Mouse (Mus musculus): ENCODE data around the gene 6430548M08Rik.

Gene 6430548M08Rik

DNA sequence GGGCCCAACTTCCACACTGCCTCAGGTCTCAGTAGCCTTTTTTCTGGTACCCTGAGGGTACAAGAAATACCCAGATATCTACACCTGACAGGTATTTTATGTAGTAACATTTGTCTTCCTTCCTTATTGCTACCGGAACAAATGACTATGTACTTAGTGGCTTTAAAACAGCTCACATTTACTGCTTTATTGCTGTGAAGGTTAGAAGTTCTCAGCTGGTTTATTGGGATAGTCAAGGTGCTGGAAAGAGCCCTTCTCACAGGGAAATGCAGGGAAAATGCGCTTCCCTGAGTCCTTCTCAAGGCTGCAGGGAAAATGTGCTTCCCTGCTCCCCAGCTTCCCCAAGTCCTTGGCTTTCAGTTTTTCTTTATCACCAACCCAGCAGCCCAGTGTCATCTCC, 25.0 kb downstream of the 6430548M08Rik start:
- intact Hi-C loops (cut with DNase I) = no loop called here

DNA sequence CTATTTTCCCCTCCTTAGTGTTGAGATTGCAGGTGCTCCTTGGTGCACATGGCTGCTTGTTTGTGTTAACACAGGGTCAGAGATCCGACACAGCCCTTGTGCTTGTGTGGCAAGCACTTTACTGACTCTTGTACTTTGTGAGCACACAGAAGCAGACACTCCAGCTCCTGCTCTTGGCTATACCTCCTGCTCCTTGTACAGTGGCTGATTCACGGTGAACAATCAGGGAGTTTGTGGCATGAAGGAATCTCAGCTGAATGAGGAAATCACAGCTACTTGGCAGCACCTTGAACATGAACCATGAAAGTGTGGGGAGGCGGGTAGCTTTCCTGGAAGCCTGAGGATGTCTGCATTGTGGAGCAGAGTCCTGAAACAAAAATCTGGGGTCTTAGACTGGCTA, 26.8 kb downstream of the 6430548M08Rik start:
- intact Hi-C loops (cut with DNase I) = no loop called here

DNA sequence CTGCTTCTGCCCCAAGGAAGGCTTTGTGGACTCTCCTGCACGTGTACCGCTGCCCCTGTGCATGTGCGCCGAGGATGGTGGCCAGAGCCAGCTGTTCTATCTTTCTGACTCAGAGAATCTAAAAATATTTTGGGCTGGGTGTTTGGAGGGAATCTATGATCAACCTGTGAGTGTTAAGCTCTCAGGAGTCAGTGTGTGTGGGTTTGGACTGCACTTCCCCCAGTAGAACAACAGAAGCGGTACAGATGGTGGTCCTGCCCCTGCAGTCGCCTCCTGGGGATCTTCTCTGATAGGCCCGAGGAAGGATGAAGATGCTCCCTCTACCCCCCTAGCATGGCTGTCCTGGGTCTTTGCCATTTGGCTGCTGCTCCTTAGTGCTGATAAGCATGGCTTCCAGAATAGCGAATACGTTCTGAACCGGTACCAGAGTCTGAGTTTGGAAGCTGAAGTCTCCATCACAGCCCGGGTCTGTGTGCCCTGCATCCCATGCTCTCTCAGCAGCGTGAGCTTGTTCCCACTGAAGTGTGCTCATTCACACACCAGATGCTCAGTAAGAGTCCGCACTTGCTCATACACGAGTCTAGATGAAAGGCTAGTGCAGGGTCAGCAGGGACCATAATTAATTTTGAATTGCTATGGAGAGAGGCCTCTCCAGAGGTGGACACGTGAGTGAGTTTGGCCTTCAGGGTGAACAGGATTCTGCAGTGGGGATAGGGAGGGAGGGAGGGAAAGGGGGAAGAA, 30.1 kb downstream of the 6430548M08Rik start:
- intact Hi-C loops (cut with DNase I) = no loop called here

DNA sequence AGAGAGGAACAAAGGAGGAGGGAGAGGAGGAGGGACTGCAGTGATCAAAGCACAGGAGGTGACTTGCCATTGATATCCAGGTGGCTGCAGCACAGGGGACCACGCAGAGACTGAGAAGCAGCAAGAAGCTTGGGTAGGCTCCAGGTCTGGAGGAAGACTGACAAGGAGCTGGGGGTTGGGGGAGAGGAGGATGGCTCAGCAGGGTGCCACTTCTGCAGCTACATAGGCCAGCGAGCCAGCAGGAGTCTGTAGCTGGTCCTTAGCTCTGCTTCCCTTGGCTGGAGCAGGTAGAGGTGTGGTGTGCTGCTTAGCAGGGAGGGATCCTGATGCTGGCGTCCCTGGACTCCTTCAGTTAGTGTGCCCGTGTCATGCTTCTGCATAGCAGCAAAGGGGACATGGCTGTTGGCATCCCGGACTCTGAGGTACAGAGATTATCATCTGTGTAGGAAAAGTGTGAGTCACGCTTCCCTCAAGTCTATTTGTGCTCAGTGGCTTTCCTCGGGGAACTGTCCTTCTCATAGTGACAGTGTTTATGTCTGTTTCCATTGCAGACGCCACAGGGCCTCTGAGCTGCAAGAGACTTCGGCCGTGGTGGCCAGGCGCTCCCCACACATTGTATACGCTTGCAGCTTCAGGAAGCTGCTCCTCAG, 30.8 kb downstream of the 6430548M08Rik start:
- intact Hi-C loops (cut with DNase I) = no loop called here

DNA sequence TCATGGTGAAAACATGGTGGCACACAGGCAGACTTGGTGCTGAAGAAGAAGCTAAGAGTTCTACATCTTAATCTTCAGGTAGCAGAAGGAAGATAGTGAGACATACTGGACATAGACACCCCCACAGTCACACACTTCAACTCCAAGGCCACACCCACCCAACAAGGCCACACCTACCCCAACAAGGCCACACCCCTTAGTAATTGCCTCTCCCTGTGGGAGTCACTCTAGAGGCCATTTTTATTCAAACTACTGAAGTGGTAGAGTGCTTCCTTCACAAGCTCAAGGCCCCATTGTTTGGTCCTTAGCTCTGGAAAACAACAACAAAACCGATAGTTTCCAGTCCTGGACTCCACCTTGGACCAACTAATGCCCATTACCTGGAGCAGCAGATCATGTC, 32.1 kb downstream of the 6430548M08Rik start:
- intact Hi-C loops (cut with DNase I) = no loop called here

DNA sequence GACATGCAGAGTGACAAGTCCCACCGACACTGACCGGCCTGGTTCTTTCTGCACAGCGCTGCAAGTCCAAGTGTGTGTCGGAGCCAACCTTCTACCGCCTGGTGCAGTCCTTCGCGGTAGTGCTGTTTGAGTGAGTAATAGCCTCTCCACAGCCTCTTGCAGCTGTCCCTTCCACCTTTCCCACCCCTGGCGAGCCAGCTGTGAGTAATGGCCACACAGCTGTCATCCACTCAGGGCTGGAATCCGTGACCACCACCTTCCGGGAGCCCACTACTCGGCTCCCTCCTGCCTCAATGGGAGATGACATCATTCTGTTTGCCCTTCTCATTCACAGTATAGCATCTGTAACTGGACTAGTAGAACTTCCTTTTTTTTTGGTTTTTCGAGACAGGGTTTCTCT, 36.1 kb downstream of the 6430548M08Rik start:
- intact Hi-C loops (cut with DNase I) = loop anchor here (5.0 to 10.0 kb wide), 2 partner anchors 33 to 55 kb away; no protein-coding TSS in a partner anchor

DNA sequence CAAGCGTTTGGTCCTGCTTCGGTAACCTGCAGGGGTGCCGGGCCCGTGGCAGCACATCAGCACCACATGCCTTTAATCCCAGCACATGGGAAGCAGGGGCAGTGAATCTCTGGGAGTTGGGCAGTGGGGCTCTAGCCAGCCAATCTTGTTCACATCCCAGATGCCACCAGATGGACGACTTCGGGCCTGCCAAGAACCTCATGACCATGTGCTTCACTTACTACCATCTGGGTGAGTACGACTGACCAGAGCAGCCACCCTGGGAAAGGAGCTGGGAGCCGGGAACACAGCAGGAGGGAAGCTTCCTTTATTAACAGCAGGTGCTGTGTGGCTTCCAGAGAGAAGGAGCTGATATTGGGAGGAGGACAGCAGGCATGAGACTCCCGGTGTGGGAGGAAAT, 37.2 kb downstream of the 6430548M08Rik start:
- intact Hi-C loops (cut with DNase I) = loop anchor here (5.0 to 10.0 kb wide), 2 partner anchors 34 to 56 kb away; no protein-coding TSS in a partner anchor

DNA sequence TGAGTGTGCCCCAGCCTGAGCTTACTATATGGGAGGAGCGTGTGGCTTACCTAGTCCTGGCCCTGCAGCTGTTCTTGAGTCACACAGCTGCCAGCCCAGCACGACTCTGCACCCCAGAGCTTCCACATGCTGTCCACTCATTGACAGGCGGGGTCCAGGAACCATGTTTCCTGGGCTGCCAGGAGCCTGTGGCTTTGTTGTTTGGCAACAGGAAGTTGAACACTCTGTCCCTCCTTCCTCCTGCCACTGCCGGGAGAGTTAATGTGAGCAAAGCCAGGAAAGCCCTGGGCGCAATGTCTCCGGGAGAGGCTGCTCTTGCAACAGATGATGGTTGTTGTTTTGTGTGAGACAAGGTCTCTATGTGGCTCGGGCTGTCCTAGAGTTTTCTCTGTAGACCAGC, 38.7 kb downstream of the 6430548M08Rik start:
- intact Hi-C loops (cut with DNase I) = loop anchor here (5.0 to 10.0 kb wide), 2 partner anchors 35 to 58 kb away; no protein-coding TSS in a partner anchor

DNA sequence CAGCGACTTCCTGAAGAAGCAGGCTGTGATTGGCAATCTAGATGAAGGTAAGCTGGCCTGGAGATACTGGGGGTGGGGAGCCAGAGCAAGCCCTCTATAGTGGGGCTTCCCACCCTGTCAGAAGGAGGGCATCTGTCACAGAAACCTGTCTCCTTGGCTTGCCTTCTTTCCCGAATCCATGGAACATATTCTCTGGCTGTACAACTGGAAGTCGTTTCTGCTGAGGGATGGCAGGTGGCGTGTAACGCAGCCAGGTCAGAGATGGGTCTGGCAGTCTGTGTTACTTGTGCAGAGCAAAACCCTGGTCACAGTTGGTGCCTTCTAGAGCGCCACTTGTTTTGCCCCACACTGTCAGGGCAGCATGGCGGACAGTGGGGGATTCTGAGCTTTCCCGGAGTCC, 46.4 kb downstream of the 6430548M08Rik start:
- intact Hi-C loops (cut with DNase I) = no loop called here

DNA sequence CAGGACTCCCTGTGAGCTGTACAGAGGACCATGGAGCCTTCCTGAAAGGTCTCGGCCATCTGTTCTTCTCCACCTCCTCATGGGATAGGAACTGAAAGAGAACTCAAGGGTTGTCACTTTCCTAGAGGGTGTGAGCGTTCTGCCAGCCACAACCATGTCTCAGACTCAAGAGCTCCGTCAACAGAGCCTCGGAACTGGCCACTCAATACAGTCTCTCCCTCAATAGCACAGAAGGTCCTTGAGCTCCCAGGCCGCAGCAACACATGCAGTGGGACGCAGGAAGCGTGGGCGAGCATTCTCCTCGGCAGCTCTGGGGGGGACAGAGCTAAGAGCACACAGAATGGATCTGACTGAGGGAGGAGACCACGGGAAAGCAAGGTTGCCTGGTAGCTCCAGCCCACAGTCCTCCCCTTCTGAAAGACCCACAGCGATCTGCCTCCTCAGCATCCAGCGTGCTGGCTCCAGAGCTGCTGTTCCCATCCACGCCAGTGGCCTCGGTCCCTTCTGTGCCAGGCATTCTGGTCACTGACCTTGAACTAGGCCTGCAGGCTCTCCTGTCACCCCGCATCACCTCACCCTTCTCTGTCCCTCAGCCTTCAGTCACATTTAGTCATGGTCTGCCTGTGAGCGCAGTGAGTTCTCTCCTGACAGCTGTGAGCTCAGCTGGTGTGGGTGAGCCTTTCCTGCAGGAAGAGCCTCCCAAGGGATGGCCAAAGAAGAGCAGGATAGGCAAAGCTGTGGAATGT, 47.9 kb downstream of the 6430548M08Rik start:
- intact Hi-C loops (cut with DNase I) = no loop called here

DNA sequence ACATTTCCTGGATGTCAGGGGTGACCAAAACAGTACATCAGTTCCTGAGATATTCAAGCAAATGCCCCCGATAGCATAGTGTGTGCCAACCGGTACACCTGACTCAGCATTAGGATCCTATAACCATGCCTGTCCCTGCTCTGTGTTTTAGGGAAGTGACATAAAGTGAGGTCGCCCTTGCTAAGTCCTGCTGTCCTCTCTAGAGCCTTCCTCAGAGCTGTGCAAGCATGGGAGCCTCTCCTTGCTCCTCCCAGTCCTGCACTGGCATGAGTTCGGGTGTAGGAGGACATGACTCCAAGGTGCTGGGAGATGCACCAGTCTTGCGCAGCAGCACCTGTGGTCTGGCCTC, 48.4 kb downstream of the 6430548M08Rik start:
- intact Hi-C loops (cut with DNase I) = no loop called here

DNA sequence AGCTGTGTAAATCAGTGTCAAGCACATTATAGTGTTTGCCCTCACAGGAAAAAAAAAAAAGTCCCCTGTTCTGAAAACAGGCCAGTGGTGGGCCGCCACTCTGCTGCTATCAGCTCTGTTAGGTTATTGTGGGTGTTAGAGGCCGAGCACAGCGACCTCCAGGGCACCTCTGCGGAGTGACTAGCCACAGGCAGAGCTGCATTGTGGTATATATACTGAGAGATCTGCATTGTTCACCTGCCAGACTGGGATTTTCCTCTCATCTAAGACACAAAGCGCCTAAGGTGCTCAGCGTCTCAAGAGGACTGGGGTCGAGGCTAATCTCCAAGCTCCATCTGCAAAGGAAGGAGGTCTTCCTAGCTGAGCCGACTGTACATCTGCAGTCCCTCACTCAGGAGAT, 49.4 kb downstream of the 6430548M08Rik start:
- intact Hi-C loops (cut with DNase I) = no loop called here

DNA sequence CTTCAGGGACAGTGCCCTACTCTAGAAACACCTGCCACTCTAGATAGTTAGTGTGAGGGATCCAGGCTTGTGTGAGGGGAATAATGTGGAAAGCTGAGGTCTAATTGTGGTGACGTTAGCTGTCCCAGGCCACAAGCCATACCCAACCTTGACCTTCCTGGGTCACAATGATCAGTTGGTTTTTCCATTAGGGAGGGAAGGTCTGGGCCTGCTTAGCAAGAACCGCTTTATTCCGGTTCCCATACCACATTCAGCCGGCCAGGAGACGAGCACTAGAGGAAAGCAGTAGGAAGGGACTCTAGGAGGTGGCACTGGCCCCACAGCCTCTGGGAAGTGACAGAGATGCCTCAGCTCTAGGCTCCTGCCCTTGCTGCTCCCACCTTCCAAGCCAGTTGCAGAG, 50.1 kb downstream of the 6430548M08Rik start:
- intact Hi-C loops (cut with DNase I) = no loop called here

DNA sequence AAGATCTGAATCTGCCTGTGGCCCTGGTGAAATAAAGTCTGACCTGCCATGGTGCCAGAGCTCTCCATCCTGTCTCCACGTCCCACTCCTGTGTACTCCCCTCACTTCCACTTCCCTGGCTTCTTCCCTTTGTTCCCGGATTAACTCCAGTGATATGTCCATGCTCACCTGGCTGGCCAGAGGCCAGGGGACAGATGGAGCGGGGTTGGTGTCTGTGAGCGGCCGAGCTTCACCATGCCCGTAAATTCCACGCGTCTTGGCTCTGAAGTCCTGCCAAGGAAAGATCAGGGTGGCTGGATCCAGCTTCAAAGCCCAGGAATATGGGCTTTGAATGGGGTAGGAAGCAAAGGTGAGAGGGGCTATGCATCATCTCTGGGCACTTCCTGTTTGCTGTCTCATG, 53.2 kb downstream of the 6430548M08Rik start:
- intact Hi-C loops (cut with DNase I) = no loop called here

DNA sequence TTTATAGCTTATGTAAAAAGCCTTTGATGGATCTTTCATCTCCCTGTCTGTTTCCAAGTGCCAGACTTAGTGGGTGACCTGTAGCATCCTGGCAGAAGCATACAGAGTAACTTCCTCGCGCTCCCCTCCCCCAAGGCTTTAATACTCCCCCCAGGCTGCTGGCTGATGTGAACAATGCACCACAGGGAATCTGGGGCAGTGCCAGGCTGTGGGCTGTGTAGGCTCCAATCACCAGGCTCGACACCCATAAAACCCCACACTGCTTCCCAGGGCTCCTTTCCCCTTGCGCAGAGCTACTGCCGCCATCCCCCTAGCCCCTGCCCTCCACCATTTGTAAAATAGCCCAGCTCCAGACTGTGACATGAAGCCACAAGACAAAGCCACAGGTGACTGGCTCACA, 53.9 kb downstream of the 6430548M08Rik start:
- intact Hi-C loops (cut with DNase I) = no loop called here

DNA sequence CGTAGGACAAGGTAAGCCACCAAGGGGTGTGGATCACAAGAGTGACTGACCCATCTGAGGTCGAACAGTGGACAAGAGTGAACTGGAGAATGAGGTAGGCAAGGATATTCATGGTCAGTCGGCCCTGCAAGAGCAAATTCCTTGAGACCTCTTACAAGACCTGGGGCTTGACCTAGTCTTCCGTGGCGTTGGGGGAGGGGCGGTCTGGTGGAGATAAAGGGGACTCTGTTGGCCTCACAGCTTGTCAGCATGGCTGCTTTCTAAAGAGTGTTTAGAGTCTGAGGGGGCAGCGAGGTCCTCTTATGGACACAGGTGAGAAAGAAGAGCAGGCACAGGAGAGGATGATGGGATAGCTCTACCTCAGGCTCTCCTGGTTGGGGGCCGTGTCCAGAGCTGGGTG, 55.2 kb downstream of the 6430548M08Rik start:
- intact Hi-C loops (cut with DNase I) = no loop called here

DNA sequence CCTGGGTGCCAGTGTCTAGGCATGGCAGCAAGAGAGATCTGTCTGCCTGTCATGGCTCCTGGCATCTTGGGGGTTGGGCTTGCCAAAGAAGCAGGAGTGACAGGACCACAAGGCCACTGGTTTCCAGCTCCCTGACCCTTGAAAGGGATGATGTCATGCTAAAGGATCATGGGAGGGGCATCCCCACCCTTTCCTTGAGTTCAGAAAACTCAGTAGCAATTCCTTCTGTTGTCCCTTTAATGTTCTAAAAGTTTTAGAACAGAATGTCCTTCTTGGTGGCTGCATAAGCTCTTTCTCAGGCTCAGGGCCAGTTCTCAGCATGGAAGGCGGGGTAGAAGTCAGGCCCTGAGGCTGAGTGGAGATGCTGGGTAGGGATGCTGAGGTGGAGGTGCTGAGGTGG, 59.2 kb downstream of the 6430548M08Rik start:
- intact Hi-C loops (cut with DNase I) = loop anchor here (10.0 kb wide), 2 partner anchors 362 to 422 kb away; no protein-coding TSS in a partner anchor

DNA sequence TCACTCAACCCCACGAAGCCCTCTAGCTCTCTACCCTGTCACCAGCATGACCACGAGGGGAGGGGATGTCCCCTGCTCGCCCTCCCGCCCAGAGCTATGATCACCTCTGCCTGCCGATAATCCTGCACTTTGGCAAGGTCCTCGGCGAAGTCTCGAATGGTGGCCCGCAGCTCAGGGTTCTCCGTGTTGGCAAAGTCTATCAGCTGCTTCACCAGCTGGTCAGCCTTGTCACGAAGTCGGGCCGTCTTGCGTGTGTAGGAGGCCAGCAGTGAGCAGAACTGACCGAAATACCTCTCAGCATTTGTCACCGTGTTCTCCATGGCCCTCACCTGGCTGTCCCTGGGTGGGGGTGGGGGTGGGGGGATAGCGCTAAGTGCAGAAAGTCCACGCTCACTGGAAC, 60.7 kb downstream of the 6430548M08Rik start:
- intact Hi-C loops (cut with DNase I) = loop anchor here (5.0 to 10.0 kb wide), 4 partner anchors 38 to 420 kb away; no protein-coding TSS in a partner anchor

DNA sequence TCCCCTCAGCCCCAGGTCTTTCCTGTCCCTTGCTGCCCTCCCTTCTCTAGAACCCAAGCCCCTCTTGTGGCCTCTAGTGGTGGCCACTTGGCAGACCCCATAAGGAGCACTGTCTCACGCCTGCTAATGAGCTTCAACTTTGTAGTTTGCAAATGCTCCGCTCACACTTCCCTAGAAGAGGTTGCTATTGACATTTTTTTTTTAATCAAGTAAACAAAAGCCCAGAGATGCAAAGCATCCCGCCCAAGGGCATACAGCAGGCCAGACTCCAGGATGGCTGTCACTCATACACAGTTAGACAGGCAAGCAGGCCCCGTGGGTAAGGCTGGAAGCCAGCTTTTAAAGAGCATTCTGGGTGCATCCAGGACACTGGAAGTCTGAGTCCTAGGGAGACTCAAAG, 62.7 kb downstream of the 6430548M08Rik start:
- intact Hi-C loops (cut with DNase I) = loop anchor here (5.0 to 10.0 kb wide), 4 partner anchors 36 to 418 kb away; no protein-coding TSS in a partner anchor

DNA sequence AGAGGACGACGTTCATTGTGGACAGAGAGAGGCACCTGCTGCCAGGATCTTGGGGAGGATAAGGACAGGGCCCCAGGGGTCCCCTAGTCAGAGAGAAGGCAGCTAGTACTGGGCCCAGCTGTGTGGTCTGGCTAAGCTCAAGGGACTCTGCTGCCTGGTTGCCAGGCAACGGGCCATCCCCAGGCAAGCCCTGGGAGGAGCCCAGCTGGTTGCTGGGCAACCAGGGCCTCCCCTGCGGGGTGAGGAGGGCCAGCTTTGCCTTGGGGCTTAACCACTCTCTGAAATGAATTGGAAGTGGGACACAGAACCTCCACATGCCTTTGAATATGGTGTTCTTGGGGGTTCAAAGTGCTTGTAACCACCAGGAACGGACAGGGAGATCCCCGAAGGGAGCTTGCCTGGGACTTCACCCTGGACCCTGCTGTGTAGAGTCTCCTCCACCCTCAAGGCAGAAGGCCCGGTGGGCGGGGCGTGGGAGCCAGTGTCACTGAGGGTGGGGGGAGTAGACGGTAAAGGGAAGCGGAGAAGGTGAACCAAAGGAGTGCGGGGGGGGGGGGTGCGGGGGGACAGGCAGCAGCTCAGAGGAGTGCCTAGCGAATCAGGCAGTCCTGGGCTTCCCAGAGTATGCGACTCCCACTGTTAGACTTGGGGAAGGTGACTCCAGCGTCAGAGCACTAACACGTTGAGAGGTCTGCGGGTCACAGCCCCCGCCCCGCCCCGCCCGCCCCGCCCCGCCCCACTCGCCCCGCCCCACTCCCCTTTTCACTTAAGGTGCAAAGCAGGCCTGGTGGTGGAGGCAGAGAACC, 63.6 kb downstream of the 6430548M08Rik start, which contains the start of gene Fam92b:
Gene Fam92b, minus strand, starts transcription at position 149 of the 806 bp plus-strand sequence.
- intact Hi-C loops (cut with DNase I) = loop anchor here (2.0 to 10.0 kb wide), 5 partner anchors 35 to 417 kb away; no protein-coding TSS in a partner anchor

DNA sequence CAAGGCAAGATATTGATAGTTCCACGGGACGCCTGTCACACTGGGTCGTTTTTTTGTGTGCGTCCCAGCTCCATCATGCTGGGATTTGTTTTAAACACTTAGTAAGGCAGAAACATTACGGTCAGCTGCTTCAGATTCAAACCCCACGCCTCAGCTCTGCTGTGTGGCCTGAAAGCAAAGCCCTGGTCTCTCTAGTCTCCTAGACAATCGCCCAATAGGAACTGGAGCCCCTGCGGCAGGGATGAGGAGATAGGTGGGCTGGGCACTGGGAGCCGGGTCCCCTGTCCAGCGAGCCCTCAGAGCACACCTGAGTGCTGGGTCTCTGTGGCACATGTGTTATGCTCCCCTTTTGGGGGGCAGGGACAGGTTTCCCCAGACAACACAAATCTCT, 64.2 kb downstream of the 6430548M08Rik start:
- intact Hi-C loops (cut with DNase I) = loop anchor here (2.0 to 10.0 kb wide), 5 partner anchors 34 to 417 kb away; no protein-coding TSS in a partner anchor

Measured in adrenal gland (tissue).